Mouse (Mus musculus) kidney, adult 2 months (tissue): ENCODE data around the gene Nat8f1. TPM values are rescaled to one million over a fixed set of nuclear protein-coding genes. Genes with fewer than 3 reads are reported as not detected.
"Not testable (repeated sequence)": the region's sequence is repeated elsewhere in the genome, so short reads cannot be mapped to it uniquely, and the experiment has no call there.

Source experiments
- DNase-seq: peaks from one replicate; pipeline ENCODE4 v3.0.0; 2021
- H3K27ac ChIP-seq: fragments of 200-500 bp; 2 replicates; pipeline ENCODE4 v1.5.1; 2012; ENCODE audit warnings: low read depth, low read length, control low read depth, inconsistent platforms; ENCODE audit not compliant: insufficient read depth
- H3K27me3 ChIP-seq: fragments of 200-500 bp; replicated peaks from 2 replicates; pipeline ENCODE4 v1.6.1; 2012; ENCODE audit warnings: mild to moderate bottlenecking, moderate library complexity, low read length, inconsistent platforms; ENCODE audit not compliant: control insufficient read depth, insufficient read depth
- H3K36me3 ChIP-seq: fragments of 200-500 bp; 2 replicates; pipeline ENCODE4 v1.6.1; 2012; ENCODE audit warnings: mild to moderate bottlenecking, moderate library complexity, low read length, inconsistent platforms; ENCODE audit not compliant: control insufficient read depth, insufficient read depth
- H3K4me1 ChIP-seq: fragments of 200-500 bp; 2 replicates; pipeline ENCODE4 v1.6.1; 2011; ENCODE audit warnings: low read length; ENCODE audit not compliant: control insufficient read depth, insufficient read depth
- H3K4me3 ChIP-seq: fragments of 200-500 bp; 2 replicates; pipeline ENCODE4 v1.5.1; 2011; ENCODE audit warnings: mild to moderate bottlenecking, low read depth, low read length, control low read depth; ENCODE audit not compliant: insufficient read depth
- CTCF ChIP-seq: fragments of 200-500 bp; conservative IDR thresholded peaks from 2 replicates; pipeline ENCODE4 v1.5.1; 2011; ENCODE audit warnings: low read depth, mild to moderate bottlenecking, control low read depth, low read length, moderate library complexity, mixed read lengths; ENCODE audit not compliant: insufficient read depth, insufficient read length
- POLR2A ChIP-seq: fragments of 200-500 bp; IDR thresholded peaks from one replicate; pipeline ENCODE4 v1.6.1; 2011; ENCODE audit warnings: low read depth, low read length, control low read depth
- WGBS: fragments of 180-500 bp; shearing (Covaris S2); methylation state at CpG from one replicate; pipeline ENCODE4 v1.1.7; 2018; 5-methylcytosine and 5-hydroxymethylcytosine counted together
- polyA plus RNA-seq: library from polyadenylated mRNA; depleted of rRNA; stranded (reverse); fragments of >200 nt; gene quantifications from 2 replicates; pipeline ENCODE4 v1.2.3, GENCODE M21; 2012

Gene Nat8f1
- polyA plus RNA-seq, 1 experiment = 975 TPM

- TF ChIP-seq CTCF (peak; percentile 40; the same call in 1 of the 2 replicates), POLR2A (peak; percentile 44)
- Histone ChIP-seq H3K4me3 (peak overlapping the region; percentile 62), H3K27ac (peak overlapping the region; percentile 90), H3K4me1 (peaks cover 13% of the 10 kb centered on the region; the same call in 1 of the 2 replicates)
- not testable (repeated sequence) for H3K27me3 ChIP-seq, H3K36me3 ChIP-seq
- under 1% methylated on average over 50 of the region's 50 CpGs for WGBS
- peak; percentile 95 for DNase-seq
These were observed 21.3 kb upstream of the Nat8f1 start for GRCm38 (mm10) chr6:85936508-85937465.

- Histone ChIP-seq H3K27me3 (no peaks in the 10 kb centered on the region), H3K4me3 (no peak overlapping the region), H3K27ac (0 out of 2 replicates have a peak overlapping the region, but pooled peaks have one; percentile 8), H3K4me1 (peaks cover 16% of the 10 kb centered on the region; the same call in 1 of the 2 replicates), H3K36me3 (no peaks in the 10 kb centered on the region; the same call in 1 of the 2 replicates)
- WGBS = 74% methylated on average over 3 of the region's 3 CpGs
- DNase-seq = no peak
- TF ChIP-seq POLR2A (no peak), CTCF (0 out of 2 replicates have a peak, but pooled peaks have one; percentile 2)
These were observed 20.2 kb upstream of the Nat8f1 start for GRCm38 (mm10) chr6:85935646-85936045.

- Histone ChIP-seq H3K36me3 (peaks cover 1% of the 10 kb centered on the region; the same call in 1 of the 2 replicates), H3K4me1 (peaks cover 24% of the 10 kb centered on the region; the same call in 1 of the 2 replicates), H3K4me3 (no peak overlapping the region), H3K27ac (peak overlapping the region; percentile 78), H3K27me3 (no peaks in the 10 kb centered on the region)
- peak; percentile 95 for DNase-seq
- TF ChIP-seq CTCF (no peak), POLR2A (peak; percentile 16)
- 41% methylated on average over 8 of the region's 8 CpGs for WGBS
These were observed 18.6 kb upstream of the Nat8f1 start for GRCm38 (mm10) chr6:85934047-85934446.

GRCm38 (mm10) chr6:85929312-85929711 is 13.8 kb upstream of the Nat8f1 start:
- H3K4me1 ChIP-seq = peaks cover 32% of the 10 kb centered on the region
- WGBS = 62% methylated on average over 1 of the region's 1 CpGs
- H3K27ac ChIP-seq = peak overlapping the region; percentile 77
- TF ChIP-seq CTCF (no peak), POLR2A (no peak)
- H3K4me3 ChIP-seq = no peak overlapping the region
- DNase-seq = peak; percentile 90
- no peaks in the 10 kb centered on the region for H3K27me3 ChIP-seq
- H3K36me3 ChIP-seq = peaks cover 18% of the 10 kb centered on the region

GRCm38 (mm10) chr6:85927476-85928464 is 12.3 kb upstream of the Nat8f1 start:
- H3K36me3 ChIP-seq = peaks cover 19% of the 10 kb centered on the region
- no peak for TF ChIP-seq CTCF
- TF ChIP-seq POLR2A = no peak
- peaks cover 28% of the 10 kb centered on the region for H3K4me1 ChIP-seq
- DNase-seq = peak; percentile 92
- 62% methylated on average over 9 of the region's 9 CpGs for WGBS
- H3K27ac ChIP-seq = peak overlapping the region; percentile 98
- H3K27me3 ChIP-seq = no peaks in the 10 kb centered on the region
- H3K4me3 ChIP-seq = no peak overlapping the region

GRCm38 (mm10) chr6:85926709-85927108 is 11.2 kb upstream of the Nat8f1 start:
- DNase-seq = no peak
- WGBS = 69% methylated on average over 1 of the region's 1 CpGs
- TF ChIP-seq CTCF = no peak
- TF ChIP-seq POLR2A = no peak
- H3K36me3 ChIP-seq = peaks cover 20% of the 10 kb centered on the region
- H3K4me1 ChIP-seq = peaks cover 28% of the 10 kb centered on the region
- H3K27me3 ChIP-seq = no peaks in the 10 kb centered on the region
- H3K27ac ChIP-seq = peak overlapping the region; percentile 98
- no peak overlapping the region for H3K4me3 ChIP-seq
